Mouse (Mus musculus) mesoderm, embryonic 11.5 days (tissue): Measurements from ENCODE around the gene Fgfrl1.

Experiments
- DNase-seq: peaks from one replicate; pipeline ENCODE4 v3.0.0-alpha.2; 2012; ENCODE audit warnings: low read depth, low spot score

Fgfrl1 gene

GRCm38 (mm10) chr5:108667370-108667769 lies 24.8 kb upstream of the Fgfrl1 start:
- no peak for DNase-seq

- DNase-seq: no peak
These were observed 23.7 kb upstream of the Fgfrl1 start for GRCm38 (mm10) chr5:108668387-108668932.

GRCm38 (mm10) chr5:108668977-108669936 lies 22.9 kb upstream of the Fgfrl1 start, which contains the start of gene Dgkq:
Gene Dgkq (minus strand): TSS chr5:108669672.
- DNase-seq: peak; percentile 80

- no peak for DNase-seq
These were observed 22.2 kb upstream of the Fgfrl1 start for GRCm38 (mm10) chr5:108669986-108670385.

GRCm38 (mm10) chr5:108670785-108671184 lies 21.4 kb upstream of the Fgfrl1 start:
- DNase-seq: no peak

DNA sequence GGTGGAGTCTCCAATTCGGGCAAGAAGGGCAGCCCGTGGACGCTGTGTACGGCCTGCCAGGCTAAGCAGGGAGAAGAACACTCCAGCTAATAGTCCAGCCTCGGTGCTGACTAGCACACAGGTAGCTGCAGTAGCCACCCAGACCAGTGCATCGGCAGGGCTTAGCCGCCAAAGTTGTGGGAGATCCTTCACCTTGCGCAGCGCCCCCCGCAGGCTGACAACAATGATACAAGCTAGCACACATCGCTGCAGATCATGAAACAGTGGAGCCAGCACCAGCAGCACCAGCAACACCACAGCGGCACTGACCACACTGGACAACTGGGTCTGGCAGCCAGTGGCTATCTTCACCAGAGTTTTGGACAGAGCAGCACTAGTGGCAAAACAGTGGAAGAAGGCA lies 20.4 kb upstream of the Fgfrl1 start:
- no peak for DNase-seq

- DNase-seq: no peak
These were observed 17.6 kb upstream of the Fgfrl1 start for GRCm38 (mm10) chr5:108674624-108675023.

DNA sequence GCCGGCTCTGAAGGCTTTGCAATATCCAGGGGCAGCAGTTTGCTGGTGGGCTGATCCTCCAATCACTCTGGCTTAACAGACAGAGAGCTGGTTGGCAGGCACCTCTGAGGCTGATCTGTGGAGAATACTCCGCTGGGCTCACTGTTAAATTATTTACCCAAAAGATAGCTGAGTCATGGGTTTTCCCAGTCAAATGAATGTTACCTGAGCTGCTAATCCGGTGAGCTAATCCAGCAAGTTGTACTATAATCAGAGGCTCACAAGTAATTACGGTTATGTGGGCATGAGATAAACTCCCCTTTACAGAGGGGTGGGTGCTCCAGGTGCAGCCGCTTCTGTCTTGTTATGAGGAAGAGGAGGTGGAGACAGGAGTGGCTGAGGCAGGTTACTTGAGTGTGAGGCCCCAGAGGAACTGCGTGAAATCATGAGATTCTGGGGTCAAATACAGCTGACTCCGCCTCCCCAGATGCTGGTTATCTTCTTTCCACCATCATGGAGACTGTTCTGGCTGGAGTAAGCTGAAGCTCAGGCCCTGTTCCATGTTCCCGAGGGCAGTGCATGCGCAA lies 16.8 kb upstream of the Fgfrl1 start, which contains the start of gene Slc26a1:
TSS of gene Slc26a1 (minus strand) at position 319 of the 566 bp plus-strand sequence.
- no peak for DNase-seq

DNA sequence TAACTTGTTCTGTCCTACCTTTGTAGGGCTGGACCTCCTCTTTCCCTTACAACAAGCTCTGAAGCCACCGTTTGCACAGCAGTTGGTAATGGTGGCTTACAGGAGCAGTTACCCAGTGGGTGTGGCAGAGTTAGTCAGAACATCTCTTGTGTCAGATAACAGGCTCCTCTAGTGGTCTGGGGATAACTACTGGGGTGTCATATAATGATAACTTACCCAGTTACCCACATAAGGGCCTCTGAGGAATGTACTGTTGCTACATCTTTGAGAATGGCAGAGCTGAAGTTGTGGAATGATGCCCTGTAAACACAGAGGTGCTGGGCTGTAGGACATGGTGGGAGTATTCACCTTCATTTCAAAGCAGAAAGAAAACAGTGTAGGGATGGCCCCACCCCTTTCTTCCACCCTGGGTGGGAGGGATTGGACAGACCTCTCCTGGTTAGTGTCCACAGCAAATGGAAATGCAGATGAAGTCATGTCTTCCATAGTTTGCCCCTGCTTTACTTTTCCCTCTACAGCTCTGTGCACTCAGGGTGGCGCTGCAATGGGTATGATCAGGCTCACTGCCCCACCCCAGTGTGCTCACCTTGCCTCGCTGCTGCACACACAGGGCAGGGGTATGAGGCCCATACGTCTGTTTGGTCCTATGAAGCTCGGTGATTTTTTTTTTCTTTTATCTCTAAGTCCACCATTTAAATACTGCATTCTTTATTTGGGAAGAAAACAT lies 15.2 kb upstream of the Fgfrl1 start:
- DNase-seq: no peak

DNA sequence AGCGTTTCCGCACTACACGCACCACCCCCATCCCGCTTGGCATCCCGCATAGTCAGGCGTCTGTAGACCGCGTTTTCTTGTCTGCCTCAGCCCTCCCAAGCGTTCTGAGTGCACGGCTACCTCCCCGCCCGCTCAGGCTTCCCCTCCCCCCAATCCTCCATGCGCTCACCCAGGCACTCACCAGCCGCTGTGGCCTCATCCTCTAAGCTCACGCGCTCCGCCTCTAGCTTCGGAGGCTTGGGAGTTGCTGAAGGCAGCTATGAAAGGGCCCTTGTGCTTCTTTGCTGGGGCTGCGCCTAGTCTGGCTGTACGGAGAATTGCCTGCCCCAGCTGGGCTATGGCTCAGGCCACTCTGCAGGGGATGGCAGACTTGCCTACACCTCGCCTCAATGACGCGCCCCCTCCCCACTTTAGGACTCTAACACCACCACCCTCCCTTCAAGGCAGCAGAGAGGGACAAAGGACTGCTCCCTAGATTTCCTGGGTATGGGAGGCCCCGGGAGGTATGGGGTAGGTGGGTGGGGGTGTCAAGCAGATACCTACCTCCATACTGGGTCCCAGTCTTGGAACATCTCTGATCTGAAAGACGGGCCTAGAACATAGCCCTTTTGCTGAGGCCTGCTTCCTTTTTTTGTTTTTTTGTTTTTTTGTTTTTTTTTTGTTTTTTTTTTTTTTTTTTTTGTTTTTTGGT lies 14.4 kb upstream of the Fgfrl1 start:
- peak; percentile 80 for DNase-seq

DNA sequence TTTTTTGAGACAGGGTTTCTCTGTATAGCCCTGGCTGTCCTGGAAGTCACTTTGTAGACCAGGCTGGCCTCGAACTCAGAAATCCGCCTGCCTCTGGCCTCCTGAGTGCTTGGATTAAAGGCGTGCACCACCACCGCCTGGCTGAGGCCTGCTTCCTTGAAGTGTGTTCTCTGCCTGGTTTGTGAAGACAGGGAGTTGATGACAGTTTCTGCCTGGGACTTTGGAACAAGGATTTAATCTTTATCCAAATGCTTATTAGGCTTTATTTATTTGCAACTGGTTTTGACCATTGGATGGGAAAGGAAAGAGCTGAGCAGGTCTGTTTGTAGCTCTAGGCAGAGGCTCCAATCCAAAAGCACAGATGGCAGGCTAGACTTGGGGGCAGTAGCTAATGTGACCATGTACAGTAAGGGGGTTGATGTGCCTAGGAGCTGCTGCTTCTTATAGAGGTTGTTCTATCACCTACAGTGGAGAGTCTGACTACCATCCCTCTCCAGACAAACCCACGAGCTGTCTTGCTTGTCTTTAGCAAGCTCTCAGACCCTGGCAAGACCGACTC lies 13.8 kb upstream of the Fgfrl1 start:
- no peak for DNase-seq

- no peak for DNase-seq
These were observed 12.3 kb upstream of the Fgfrl1 start for GRCm38 (mm10) chr5:108679909-108680308.

DNA sequence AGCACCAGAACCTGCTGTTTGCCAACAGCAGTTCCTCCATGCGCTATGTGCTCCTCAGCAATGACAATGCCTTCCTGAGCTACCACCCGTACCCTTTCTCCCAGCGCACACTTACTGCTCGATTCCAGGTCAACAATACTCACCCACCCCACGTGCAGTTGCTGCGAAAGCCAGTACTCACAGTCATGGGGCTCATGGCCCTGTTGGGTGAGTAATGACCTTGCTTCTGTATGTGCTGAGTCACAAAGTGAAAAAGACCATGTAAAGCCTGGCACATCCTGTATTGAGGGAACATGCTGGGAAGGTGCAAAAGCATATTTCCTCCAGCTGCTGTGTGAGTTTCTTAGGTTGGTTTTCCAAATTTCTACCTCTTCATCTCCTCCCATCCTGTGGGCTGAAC lies 11.3 kb upstream of the Fgfrl1 start:
- DNase-seq: no peak

- peak; percentile 34 for DNase-seq
These were observed 3.1 kb upstream of the Fgfrl1 start for GRCm38 (mm10) chr5:108689091-108689490.

GRCm38 (mm10) chr5:108691152-108691551 lies 1.0 kb upstream of the Fgfrl1 start:
- DNase-seq: no peak

GRCm38 (mm10) chr5:108693872-108694288 lies 1.7 kb downstream of the Fgfrl1 start:
- peak; percentile 94 for DNase-seq

GRCm38 (mm10) chr5:108694352-108695261 lies 2.4 kb downstream of the Fgfrl1 start:
- peak; percentile 44 for DNase-seq

DNA sequence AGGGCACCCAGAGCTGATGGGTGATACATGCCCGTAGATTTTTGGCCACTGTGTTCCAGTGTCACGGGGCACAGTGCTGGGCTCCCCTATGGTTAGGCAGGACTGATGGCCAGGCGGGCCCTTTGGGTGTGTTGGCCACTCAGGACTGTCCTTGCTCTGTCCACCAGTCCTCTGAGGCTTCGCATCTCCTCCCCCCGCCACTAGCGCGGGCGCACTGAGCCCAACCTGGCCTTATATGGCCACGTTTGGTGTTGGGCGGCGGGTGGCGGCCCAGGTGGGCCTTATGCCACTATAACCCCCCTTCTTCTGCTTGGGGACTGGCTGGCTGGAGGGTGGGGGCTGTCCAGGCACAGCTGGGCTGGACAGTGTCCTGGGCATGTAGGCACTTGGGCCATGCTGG lies 3.7 kb downstream of the Fgfrl1 start:
- DNase-seq: no peak

DNA sequence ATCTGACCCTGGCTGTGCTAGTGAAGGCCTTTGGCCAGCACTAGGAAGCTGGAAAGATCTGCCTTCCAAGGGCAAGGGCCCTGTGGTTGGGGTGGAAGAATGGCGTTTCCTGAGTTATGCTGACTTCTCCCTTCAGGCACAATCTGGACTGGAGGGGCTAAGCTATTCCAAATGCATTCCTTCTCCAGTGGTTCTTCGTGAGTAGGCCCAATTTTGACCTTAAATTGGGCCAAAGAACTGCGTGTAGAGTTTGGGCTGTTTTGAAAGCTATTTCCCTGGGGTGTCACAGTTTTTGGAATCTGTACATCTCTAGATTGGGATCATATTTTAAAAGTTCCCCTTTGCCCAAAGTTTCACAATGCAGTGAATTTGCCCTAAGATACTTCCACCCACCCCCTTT lies 4.4 kb downstream of the Fgfrl1 start:
- DNase-seq: no peak

DNA sequence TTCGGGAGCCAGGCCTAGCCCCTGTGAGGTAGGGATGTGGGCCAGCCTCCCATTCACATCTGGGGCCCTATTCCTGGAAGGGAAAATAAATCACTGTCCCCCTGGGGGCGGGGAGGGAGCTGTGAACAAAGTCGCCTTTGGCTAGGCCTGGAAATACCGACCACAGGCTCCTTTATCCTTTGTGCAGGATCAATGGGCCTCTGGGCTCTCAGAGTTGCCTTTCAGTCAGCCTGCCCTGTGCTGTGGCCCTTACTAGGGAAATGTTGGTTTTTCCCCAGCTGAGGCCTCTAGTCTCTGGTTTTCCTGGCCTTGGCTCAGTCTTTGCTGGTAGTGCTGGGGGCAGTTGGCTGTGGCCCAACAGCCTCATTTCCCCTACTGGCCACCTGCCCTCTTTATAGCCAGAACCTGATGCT lies 5.2 kb downstream of the Fgfrl1 start:
- DNase-seq: peak; percentile 86
